Mouse (Mus musculus): ENCODE results near the gene Dlx4.

DNA sequence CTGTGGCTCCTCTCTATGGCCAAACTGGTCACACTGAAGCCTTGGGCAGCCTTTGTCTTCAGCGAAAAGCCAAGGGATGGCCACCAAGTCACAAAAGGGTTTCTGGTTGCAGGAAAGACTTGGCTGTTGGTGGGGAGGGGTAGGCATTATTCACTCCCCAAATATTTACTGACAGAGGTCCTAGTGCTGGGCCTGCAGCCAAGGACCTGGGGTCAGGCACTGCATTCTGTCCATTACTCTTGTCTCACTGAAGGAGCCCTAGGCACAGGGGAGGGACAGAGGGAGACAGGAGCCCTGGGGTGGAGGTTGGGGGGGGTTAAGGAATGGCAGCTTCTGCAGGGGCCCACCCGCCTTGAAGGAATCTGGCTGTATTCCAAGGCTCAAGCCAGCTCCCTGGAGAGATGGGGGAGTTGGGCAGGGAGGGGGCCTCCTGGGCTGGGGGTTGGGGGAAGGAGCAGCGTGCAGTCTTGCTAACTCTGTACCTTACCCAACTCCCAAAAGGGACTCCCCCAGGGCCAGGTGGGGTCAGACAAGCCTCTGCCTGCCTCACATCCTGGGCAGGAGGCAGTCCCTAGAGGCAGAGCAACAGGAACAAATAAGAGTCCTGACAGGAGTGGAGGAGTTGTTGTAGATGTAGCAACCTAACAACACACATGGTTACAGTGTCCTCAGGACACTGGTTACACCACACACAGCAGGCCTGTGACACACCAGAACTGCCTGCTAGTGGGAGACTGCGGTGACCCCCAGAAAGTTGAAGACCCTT, 49.3 kb downstream of the Dlx4 start:
- TF ChIP-seq POLR2A (IDR thresholded peaks at IDR 0.05; ENCODE audit: borderline replicate concordance, control insufficient read depth, low read depth, low read length): no peak
- TF ChIP-seq CTCF (IDR thresholded peaks at IDR 0.05; ENCODE audit: control insufficient read depth, insufficient read depth, low read length): no peak

Data from bone marrow, adult 2 months (tissue).